Mouse (Mus musculus) CD8-positive naive resting alpha-beta T cell, adult 2 months (primary cell): ENCODE data around the gene Lmod2.

ENCODE experiments used
- DNase-seq, 2 experiments: peaks; one replicate each; pipeline ENCODE4 v3.0.0; 2022; ENCODE audit warnings: low read depth in 2 of 2, low spot score in 2 of 2

Lmod2 gene

GRCm38 (mm10) chr6:24597500-24597899, at the start of gene Lmod2:
Lmod2 (plus strand) TSS chr6:24597762.
- DNase-seq, result no peak

GRCm38 (mm10) chr6:24549801-24550200, 47.8 kb upstream of the Lmod2 start:
- DNase-seq, result no peak

- DNase-seq, result no peak
These were observed 45.5 kb upstream of the Lmod2 start for GRCm38 (mm10) chr6:24552046-24552445.

GRCm38 (mm10) chr6:24554427-24555086, 43.0 kb upstream of the Lmod2 start:
- DNase-seq, result no peak

- DNase-seq, result no peak
These were observed 42.1 kb upstream of the Lmod2 start for GRCm38 (mm10) chr6:24555488-24555887.

GRCm38 (mm10) chr6:24564081-24564480, 33.5 kb upstream of the Lmod2 start:
- DNase-seq, result no peak

- DNase-seq, result no peak
These were observed 32.7 kb upstream of the Lmod2 start for GRCm38 (mm10) chr6:24564886-24565285.

- no peak for DNase-seq
These were observed 28.6 kb upstream of the Lmod2 start for GRCm38 (mm10) chr6:24568963-24569362.

- DNase-seq, result no peak
These were observed 27.9 kb upstream of the Lmod2 start for GRCm38 (mm10) chr6:24569711-24570110.

- no peak for DNase-seq
These were observed 27.3 kb upstream of the Lmod2 start for GRCm38 (mm10) chr6:24570278-24570677.

- DNase-seq, result no peak
These were observed 26.4 kb upstream of the Lmod2 start for GRCm38 (mm10) chr6:24571126-24571525.

GRCm38 (mm10) chr6:24572431-24572830, 25.1 kb upstream of the Lmod2 start:
- DNase-seq, result no peak

- DNase-seq, result no peak
These were observed 24.2 kb upstream of the Lmod2 start for GRCm38 (mm10) chr6:24573319-24573718.

- DNase-seq, result no peak
These were observed 14.1 kb upstream of the Lmod2 start for GRCm38 (mm10) chr6:24583456-24583855.

GRCm38 (mm10) chr6:24585431-24586310, 11.9 kb upstream of the Lmod2 start:
- no peak for DNase-seq

- DNase-seq, result no peak
These were observed 10.7 kb upstream of the Lmod2 start for GRCm38 (mm10) chr6:24586885-24587284.

GRCm38 (mm10) chr6:24590282-24590681, 7.3 kb upstream of the Lmod2 start:
- DNase-seq, result no peak

GRCm38 (mm10) chr6:24591525-24592218, 5.9 kb upstream of the Lmod2 start:
- DNase-seq, result no peak

- no peak for DNase-seq
These were observed 1.6 kb downstream of the Lmod2 start for GRCm38 (mm10) chr6:24599179-24599578.

GRCm38 (mm10) chr6:24599639-24600038, 2.1 kb downstream of the Lmod2 start:
- DNase-seq, result no peak

GRCm38 (mm10) chr6:24600134-24600533, 2.6 kb downstream of the Lmod2 start:
- no peak for DNase-seq

- DNase-seq, result no peak
These were observed 3.2 kb downstream of the Lmod2 start for GRCm38 (mm10) chr6:24600726-24601125.
